Mouse (Mus musculus) intestine, embryonic 15.5 days (tissue): ENCODE measurements around the gene Aqp3. TPM values are rescaled to one million over a fixed set of nuclear protein-coding genes. Genes with fewer than 3 reads are reported as not detected.
A peak's percentile ranks its signal among the peaks of the same experiment; 100 is the strongest.

ENCODE experiments used
- ATAC-seq: fragments of 200-750 bp; cut with Nextera tagmentation; 2 replicates; pipeline ENCODE4 v1.8.0; 2017; ENCODE audit warnings: moderate TSS enrichment, moderate library complexity
- H3K27ac ChIP-seq: fragments of 300-500 bp; sonication (generic); 2 replicates; pipeline ENCODE4 v1.5.1; 2015; ENCODE audit warnings: mild to moderate bottlenecking, inconsistent platforms
- H3K27me3 ChIP-seq: fragments of 300-500 bp; sonication (generic); replicated peaks from 2 replicates; pipeline ENCODE4 v1.6.1; 2015; ENCODE audit warnings: inconsistent platforms
- H3K36me3 ChIP-seq: fragments of 300-500 bp; sonication (generic); 2 replicates; pipeline ENCODE4 v1.6.1; 2015; ENCODE audit warnings: inconsistent platforms
- H3K4me1 ChIP-seq: fragments of 300-500 bp; sonication (generic); replicated peaks from 2 replicates; pipeline ENCODE4 v1.6.1; 2015; ENCODE audit warnings: inconsistent platforms
- H3K4me2 ChIP-seq: fragments of 300-500 bp; sonication (generic); replicated peaks from 2 replicates; pipeline ENCODE4 v1.6.1; 2015; ENCODE audit warnings: mild to moderate bottlenecking, inconsistent platforms
- H3K4me3 ChIP-seq: fragments of 300-500 bp; sonication (generic); replicated peaks from 2 replicates; pipeline ENCODE4 v1.5.1; 2015; ENCODE audit warnings: inconsistent platforms
- H3K9ac ChIP-seq: fragments of 300-500 bp; sonication (generic); 2 replicates; pipeline ENCODE4 v1.6.1; 2015; ENCODE audit warnings: inconsistent platforms
- H3K9me3 ChIP-seq: fragments of 300-500 bp; sonication (generic); 2 replicates; pipeline ENCODE4 v1.6.1; 2016; ENCODE audit warnings: inconsistent platforms
- WGBS: fragments of 180-500 bp; shearing (Covaris S2); methylation state at CpG from one replicate; pipeline ENCODE4 v1.1.7; 2015; 5-methylcytosine and 5-hydroxymethylcytosine counted together
- polyA plus RNA-seq: library from polyadenylated mRNA; unstranded; fragments of >200 nt; fragmentation: Nextera tagmentation; extraction: Ambion mirVana; gene quantifications from 2 replicates; pipeline ENCODE4 v1.2.1, GENCODE M21; 2015

Aqp3 gene
- polyA plus RNA-seq, 1 experiment from 2014 or later: 2.3 TPM

DNA sequence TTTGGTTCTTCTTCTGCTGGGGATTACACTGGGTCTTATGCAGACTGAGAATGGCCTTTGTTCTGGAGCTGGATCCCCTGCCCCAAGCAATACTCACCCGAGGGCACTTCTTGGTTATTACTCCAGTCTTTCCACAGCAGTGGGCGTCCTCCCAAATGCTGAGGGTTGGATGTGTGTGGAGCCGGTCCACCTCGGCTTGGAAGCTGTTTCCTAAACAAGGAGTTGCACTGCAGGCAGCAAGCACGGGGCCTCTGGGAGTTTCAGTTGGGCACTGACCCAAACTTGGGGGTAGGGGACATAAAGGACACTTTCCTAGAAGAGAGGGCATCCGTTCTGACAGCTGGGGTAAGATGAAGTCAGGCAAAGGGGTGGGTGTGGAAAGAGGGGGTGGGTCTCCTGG lies 23.5 kb downstream of the Aqp3 start:
- no peaks in the 10 kb centered on the region for H3K9me3 ChIP-seq
- no peaks in the 10 kb centered on the region for H3K36me3 ChIP-seq
- 75% methylated on average over 6 of the region's 6 CpGs for WGBS
- H3K9ac ChIP-seq: no peak overlapping the region
- H3K27ac ChIP-seq: no peak overlapping the region
- no peaks in the 10 kb centered on the region for H3K27me3 ChIP-seq
- ATAC-seq: no peak
- no peaks in the 10 kb centered on the region for H3K4me1 ChIP-seq
- no peak overlapping the region for H3K4me2 ChIP-seq
- H3K4me3 ChIP-seq: no peak overlapping the region

DNA sequence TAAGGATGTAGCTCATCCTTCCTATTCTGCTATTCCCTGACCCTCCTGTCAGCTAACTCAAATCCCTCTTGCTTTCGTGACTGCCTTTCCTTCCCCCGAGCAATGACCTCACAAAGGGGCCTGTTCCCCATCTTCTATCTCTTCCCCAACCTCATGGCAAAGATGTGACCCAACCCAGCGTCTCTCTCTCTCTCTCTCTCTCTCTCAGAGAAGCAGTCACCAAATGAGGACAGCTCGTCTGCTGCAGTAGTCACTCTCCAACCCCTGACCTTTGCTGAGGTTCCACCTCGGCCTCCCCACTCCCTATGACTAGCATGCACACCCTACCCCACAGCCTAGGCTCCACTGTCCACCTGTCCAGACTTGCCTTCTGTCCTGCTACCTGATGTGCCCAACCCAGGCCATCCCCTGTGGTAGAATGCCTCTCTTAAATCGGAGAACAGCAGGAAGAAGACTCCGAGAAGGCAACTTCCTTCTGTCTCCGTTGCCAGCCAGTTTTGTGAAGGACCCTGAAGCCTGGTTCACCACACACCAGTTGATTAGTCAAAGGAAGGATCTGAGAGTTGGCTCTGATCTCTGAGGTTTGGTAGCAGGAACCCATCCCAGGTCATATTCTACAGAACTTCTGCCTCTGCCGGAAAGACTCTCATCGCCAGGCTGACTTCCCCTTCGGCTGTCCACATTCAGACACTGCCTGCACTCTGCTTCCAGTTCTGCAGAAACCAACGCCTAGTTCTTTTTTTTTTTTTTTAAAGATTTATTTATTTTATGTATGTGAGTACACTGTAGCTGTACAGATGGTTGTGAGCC lies 24.8 kb downstream of the Aqp3 start:
- Histone ChIP-seq H3K27ac (no peak overlapping the region), H3K4me1 (no peaks in the 10 kb centered on the region), H3K4me2 (no peak overlapping the region), H3K4me3 (no peak overlapping the region), H3K36me3 (no peaks in the 10 kb centered on the region), H3K9me3 (no peaks in the 10 kb centered on the region), H3K9ac (no peak overlapping the region), H3K27me3 (no peaks in the 10 kb centered on the region)
- no peak for ATAC-seq
- 73% methylated on average over 12 of the region's 12 CpGs for WGBS

GRCm38 (mm10) chr4:41071500-41072429 lies 26.2 kb downstream of the Aqp3 start:
- Histone ChIP-seq H3K4me2 (no peak overlapping the region), H3K36me3 (no peaks in the 10 kb centered on the region), H3K4me1 (no peaks in the 10 kb centered on the region), H3K9ac (no peak overlapping the region), H3K9me3 (no peaks in the 10 kb centered on the region), H3K27me3 (no peaks in the 10 kb centered on the region), H3K4me3 (no peak overlapping the region), H3K27ac (no peak overlapping the region)
- no peak for ATAC-seq
- WGBS: 71% methylated on average over 14 of the region's 14 CpGs

GRCm38 (mm10) chr4:41065196-41065595 lies 32.8 kb downstream of the Aqp3 start:
- H3K4me1 ChIP-seq: no peaks in the 10 kb centered on the region
- no peak overlapping the region for H3K9ac ChIP-seq
- no peaks in the 10 kb centered on the region for H3K36me3 ChIP-seq
- H3K9me3 ChIP-seq: no peaks in the 10 kb centered on the region
- ATAC-seq: no peak
- H3K4me3 ChIP-seq: no peak overlapping the region
- no peaks in the 10 kb centered on the region; the same call in 1 of the 2 replicates for H3K27me3 ChIP-seq
- H3K4me2 ChIP-seq: no peak overlapping the region
- H3K27ac ChIP-seq: no peak overlapping the region
- WGBS: 91% methylated on average over 4 of the region's 4 CpGs

DNA sequence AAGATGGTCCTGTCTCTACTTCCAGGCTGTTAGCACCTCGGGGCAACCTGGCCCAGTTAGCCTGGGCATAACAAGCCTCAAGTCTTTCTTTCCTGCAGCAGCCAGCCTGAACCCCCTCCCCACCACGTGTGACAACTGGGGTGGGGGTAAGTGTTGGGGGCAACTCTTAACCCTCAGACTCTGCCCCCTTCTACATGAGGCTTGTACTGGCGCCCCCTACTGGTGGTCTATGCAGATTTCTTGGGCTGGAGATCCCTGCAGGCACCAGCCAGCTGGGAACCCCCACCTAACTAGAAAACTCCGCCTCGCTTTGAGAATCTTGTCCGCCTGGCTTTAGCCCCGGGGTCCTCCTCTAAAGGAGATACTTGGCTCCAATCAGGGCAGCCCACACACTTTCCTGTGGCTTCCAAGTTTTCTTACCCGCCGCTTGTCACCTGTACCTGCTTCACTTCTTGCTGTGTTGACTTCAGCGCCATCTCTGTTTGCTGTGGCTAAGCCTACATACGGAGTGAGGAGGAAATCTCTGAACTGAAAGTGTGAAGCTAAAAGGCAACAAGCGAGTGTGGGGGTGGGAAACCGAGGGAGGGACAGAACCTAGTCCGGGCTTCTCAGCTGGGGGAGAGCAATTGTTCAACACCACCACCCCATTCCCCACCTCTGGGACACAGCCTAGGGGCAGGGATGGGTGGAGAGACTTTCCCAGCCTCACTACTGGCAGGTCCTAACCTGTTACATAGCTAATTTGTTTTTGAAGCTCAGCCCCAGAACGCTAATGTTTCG lies 33.9 kb downstream of the Aqp3 start:
- peak; percentile 39; the same call in 1 of the 2 replicates for ATAC-seq
- Histone ChIP-seq H3K4me2 (peak overlapping the region; percentile 51), H3K4me1 (no peaks in the 10 kb centered on the region), H3K36me3 (no peaks in the 10 kb centered on the region), H3K27ac (no peak overlapping the region), H3K9me3 (no peaks in the 10 kb centered on the region), H3K4me3 (peak overlapping the region; percentile 15; the same call in 1 of the 2 replicates), H3K9ac (no peak overlapping the region; the same call in 1 of the 2 replicates), H3K27me3 (no peaks in the 10 kb centered on the region; the same call in 1 of the 2 replicates)
- 18% methylated on average over 16 of the region's 16 CpGs for WGBS

DNA sequence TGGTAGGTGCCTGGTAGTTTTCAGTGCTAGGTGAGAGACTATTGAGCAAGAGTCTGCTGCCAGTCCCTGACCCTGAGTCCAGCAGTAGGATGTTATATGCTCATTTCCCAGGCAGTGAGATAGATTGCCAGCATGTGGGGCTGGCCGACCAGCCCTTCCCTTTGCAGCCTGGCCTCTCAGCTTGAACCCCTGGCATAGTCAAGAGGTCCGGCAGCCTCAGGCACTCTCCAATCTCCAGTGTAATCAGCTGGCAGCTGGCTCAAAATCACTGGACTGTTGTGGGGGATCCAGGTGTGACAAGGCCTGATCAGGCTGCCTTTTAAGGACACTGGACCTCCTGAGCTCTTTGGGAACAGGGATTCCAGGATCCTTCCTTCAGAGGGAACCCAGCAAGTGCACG lies 34.6 kb downstream of the Aqp3 start:
- Histone ChIP-seq H3K36me3 (no peaks in the 10 kb centered on the region), H3K4me3 (no peak overlapping the region), H3K4me1 (no peaks in the 10 kb centered on the region), H3K27me3 (no peaks in the 10 kb centered on the region; the same call in 1 of the 2 replicates), H3K9ac (no peak overlapping the region), H3K27ac (no peak overlapping the region), H3K9me3 (no peaks in the 10 kb centered on the region), H3K4me2 (no peak overlapping the region)
- WGBS: 57% methylated on average over 3 of the region's 3 CpGs
- no peak for ATAC-seq

DNA sequence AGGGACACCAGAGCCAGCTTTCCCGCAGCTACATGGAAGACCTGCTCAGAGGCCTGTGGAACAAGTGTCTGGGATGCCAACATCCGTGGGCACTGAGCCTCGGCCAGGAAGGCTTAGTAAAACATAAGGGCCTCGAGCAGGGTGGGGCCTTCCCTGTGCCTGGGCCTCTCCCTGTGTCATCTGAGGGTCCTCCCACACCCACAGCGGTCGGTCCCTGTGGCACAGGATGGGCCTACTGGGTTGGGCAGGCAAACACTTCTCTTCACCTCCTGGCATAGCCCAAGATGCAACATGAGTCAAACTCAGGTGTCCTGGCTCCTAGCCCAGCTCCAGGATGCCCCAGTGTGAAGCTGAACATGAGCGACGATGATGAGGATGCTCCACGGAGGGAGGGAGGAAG lies 40.6 kb downstream of the Aqp3 start:
- ATAC-seq: no peak
- WGBS: 62% methylated on average over 6 of the region's 9 CpGs

DNA sequence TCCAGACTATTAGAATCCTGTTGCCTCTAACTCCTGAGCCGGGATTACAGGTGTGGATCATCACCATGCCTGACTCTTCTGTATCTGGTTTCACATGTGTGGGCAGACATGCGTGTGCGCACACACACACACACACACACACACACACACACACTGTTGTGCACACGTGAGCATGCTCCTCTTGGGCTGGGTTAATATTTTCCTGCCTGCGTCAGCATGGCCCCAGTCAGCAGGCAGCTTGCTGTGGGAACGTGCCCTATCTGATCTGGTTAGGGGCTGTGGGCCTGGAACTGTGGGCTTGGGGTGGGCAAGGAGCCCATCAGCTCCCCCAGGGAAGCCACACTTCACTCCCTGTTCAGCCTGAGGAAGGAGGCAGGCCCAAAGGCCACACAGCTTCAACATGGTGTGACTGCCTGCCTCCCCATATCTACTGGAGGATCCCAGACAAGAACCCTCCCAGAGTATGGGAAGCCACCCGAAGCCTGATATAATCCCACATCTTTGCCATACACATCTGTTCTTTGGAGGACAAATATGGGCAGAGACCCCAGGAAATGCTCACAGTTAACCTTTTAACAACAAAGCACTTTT lies 41.1 kb downstream of the Aqp3 start:
- Histone ChIP-seq H3K36me3 (no peaks in the 10 kb centered on the region), H3K4me1 (peaks cover 10% of the 10 kb centered on the region; the same call in 1 of the 2 replicates), H3K4me2 (no peak overlapping the region), H3K9me3 (no peaks in the 10 kb centered on the region), H3K27me3 (no peaks in the 10 kb centered on the region; the same call in 1 of the 2 replicates), H3K27ac (no peak overlapping the region), H3K9ac (no peak overlapping the region), H3K4me3 (no peak overlapping the region)
- no peak for ATAC-seq
- 53% methylated on average over 7 of the region's 7 CpGs for whole genome bisulfite sequencing

More for the DNA sequence above, 40.6 kb downstream of the Aqp3 start:
- Histone ChIP-seq H3K9ac (no peak overlapping the region), H3K4me2 (no peak overlapping the region), H3K27ac (no peak overlapping the region), H3K36me3 (no peaks in the 10 kb centered on the region), H3K9me3 (no peaks in the 10 kb centered on the region), H3K27me3 (no peaks in the 10 kb centered on the region; the same call in 1 of the 2 replicates), H3K4me1 (peaks cover 10% of the 10 kb centered on the region; the same call in 1 of the 2 replicates), H3K4me3 (no peak overlapping the region)

DNA sequence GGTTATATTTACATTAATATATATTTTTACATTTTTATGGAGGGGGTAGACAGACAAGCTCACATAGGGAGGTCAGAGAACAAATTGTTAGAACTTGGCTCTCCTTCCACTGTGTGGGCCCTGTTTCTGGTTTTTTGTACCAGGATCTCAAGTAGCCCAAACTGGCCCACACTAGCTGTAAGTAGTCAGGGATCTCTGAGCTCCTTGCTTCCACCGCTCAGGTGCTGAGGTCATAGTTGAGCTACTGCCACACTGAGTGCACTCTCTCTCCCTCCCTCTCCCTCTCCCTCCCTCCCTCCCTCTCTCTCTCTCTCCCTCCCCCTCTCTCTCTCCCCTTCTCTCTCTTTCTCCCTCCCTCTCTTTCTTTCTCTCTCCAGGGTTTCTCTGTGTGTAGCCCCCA lies 41.7 kb downstream of the Aqp3 start:
- WGBS: 50% methylated on average over 1 of the region's 1 CpGs
- H3K4me3 ChIP-seq: no peak overlapping the region
- H3K4me2 ChIP-seq: no peak overlapping the region
- no peak overlapping the region for H3K27ac ChIP-seq
- H3K36me3 ChIP-seq: no peaks in the 10 kb centered on the region
- no peaks in the 10 kb centered on the region for H3K9me3 ChIP-seq
- peaks cover 10% of the 10 kb centered on the region; the same call in 1 of the 2 replicates for H3K4me1 ChIP-seq
- H3K27me3 ChIP-seq: no peaks in the 10 kb centered on the region; the same call in 1 of the 2 replicates
- 0 out of 2 replicates have a peak, but pooled peaks have one; percentile 43 for ATAC-seq
- no peak overlapping the region for H3K9ac ChIP-seq

GRCm38 (mm10) chr4:41055111-41055510 lies 42.9 kb downstream of the Aqp3 start:
- ATAC-seq: peak; percentile 48
- Histone ChIP-seq H3K9ac (no peak overlapping the region), H3K9me3 (no peaks in the 10 kb centered on the region), H3K27me3 (no peaks in the 10 kb centered on the region), H3K4me1 (peaks cover 13% of the 10 kb centered on the region; the same call in 1 of the 2 replicates), H3K4me3 (no peak overlapping the region), H3K36me3 (no peaks in the 10 kb centered on the region), H3K27ac (no peak overlapping the region), H3K4me2 (peak overlapping the region; percentile 18; the same call in 1 of the 2 replicates)
- WGBS: 49% methylated on average over 13 of the region's 13 CpGs

DNA sequence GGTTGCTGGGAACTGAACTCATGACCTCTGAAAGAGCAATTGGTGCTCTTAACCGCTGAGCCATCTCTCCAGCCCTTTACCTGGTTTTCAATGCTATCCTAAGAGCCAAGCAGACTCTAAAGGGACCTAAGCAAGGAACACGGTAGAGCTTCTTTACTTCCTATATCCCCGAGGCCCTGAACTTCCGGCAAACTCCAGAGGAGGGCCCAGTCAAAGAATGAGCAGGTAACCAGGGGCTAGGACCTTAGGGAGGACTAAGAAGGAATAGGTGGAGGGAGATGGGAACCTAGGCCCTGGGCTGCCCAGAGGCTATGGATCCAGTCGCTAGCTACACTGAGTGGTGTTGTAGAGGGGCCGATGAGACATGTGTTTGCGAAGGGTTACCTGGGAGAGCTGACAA lies 46.2 kb downstream of the Aqp3 start:
- Histone ChIP-seq H3K27ac (no peak overlapping the region), H3K9me3 (no peaks in the 10 kb centered on the region), H3K9ac (no peak overlapping the region), H3K4me2 (no peak overlapping the region), H3K27me3 (no peaks in the 10 kb centered on the region), H3K36me3 (no peaks in the 10 kb centered on the region), H3K4me1 (peaks cover 11% of the 10 kb centered on the region; the same call in 1 of the 2 replicates), H3K4me3 (no peak overlapping the region)
- ATAC-seq: no peak
- 80% methylated on average over 7 of the region's 7 CpGs for WGBS
